Mouse (Mus musculus) A20 (cell line): Measurements from ENCODE around the gene Atp6v0c.
A peak's percentile ranks its signal among the peaks of the same experiment; 100 is the strongest.

Experiments
- DNase-seq: peaks from one replicate; pipeline ENCODE4 v3.0.0-alpha.2; 2011; ENCODE audit warnings: low read depth, low spot score

Gene Atp6v0c

DNA sequence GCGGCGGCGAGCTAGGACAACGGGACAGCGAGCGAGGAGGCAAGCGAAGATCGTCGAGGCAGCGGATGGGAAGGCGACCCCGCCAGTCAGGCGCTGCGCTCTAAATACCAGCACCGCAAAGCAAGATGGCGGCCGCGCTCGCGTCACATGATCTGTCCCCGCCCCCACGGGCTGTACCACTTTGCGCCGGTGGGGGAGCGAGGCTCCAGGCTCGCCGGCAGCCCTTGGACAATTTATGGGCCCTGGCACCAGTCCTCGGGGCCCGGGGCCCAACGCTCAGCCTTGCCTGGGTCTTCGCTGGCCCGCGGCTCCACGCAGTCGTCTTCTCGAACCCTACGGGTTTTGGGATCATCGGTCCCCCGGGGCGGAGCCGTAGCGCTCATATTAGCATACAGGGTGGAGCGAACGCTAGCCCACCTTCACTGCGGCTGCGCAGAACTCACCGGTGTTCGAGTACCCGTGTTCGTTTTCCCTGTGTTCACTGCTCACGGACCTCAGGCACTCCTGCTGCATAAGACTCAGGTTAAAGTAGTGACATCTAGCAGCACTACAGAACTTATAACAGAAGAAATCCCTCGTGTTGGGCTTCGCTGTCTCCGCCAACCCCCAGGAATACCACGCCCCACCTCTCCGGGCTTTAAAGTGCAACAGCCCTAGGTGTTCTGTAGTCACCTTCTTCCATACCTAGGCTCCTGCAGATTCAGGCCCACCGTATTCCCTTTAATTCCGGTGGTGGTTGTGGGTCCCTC is at the start of gene Atp6v0c:
Gene Atp6v0c (minus strand): TSS at position 386 of the 749 bp plus-strand sequence.
- DNase-seq: peak; percentile 97

DNA sequence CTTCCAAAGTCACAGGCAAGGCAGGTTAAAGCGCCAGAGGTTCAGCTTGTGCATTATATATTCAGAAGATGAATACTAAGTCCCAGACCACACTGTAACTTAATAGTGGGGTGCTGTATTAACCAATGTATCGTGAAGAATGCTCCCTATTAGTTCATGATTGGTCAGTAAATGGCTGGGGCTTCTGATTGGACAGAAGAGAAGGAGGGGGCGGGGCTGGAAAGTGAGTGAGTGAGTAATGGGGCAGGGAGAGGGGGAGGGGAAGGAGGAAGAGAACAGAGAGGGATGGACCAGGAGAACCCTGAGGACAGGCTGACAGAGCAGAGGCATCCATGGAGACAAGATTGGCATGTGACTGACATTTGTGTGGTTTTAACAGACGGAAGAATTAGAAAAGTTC is 47.3 kb upstream of the Atp6v0c start:
- no peak for DNase-seq

DNA sequence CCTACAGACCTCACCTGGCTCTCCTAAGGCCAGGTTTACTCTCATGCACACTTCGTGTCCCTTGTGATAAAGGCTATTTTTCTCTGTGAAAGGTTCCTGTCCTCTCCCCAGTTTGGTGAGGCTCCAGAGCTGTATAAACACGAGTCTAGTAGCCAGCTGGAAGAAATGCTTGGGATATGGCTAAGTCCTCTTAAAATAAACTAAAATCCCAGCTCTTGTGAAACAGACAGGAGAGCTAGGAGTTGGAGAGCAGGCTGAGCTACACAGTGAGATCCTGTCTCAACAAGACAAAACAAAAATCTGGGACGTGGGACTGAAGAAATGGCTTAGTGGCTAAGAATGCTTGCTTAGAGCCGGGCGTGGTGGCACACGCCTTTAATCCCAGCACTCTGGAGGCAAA is 43.7 kb upstream of the Atp6v0c start:
- DNase-seq: no peak

GRCm38 (mm10) chr17:24212441-24213018 is 43.0 kb upstream of the Atp6v0c start:
- no peak for DNase-seq

DNA sequence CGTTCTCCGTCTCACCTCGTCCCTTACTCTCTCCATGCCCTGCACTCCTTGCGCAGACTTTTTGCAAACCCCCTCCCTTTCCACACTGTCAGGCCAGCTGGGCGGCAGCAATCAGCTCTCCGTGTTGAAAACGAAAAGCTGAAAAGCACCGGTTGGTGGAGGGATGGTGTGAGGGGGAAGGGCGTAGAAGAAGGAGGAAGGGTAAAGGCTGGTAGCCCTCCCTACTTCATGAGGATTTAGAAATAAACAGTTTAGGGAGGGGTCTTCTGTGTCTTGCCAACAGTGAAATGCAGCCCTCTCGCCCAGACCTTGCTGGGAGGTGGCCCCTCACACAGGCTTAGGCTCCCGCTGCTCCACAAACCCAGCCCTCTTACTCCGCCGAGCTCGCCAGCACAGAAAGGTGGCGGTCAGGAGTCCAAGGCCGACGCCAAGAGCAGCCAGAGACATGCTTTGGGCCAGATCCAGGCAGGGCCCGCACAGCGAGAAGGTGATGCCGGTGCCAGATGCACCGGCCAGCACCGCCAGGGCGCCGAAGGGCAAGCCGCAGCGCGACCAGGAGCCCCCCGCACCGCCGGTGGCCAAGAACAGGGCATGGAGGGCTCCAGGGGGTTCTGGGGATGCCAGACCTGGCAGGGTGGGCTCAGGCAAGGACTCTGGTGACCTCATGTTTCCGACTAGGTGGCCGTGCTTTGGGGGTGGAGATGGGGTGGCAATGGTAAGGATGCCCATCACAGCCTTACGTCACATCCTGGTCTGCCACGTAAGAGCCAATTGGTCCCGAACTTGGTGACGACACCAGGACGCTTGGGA is 42.3 kb upstream of the Atp6v0c start:
- peak; percentile 79 for DNase-seq

DNA sequence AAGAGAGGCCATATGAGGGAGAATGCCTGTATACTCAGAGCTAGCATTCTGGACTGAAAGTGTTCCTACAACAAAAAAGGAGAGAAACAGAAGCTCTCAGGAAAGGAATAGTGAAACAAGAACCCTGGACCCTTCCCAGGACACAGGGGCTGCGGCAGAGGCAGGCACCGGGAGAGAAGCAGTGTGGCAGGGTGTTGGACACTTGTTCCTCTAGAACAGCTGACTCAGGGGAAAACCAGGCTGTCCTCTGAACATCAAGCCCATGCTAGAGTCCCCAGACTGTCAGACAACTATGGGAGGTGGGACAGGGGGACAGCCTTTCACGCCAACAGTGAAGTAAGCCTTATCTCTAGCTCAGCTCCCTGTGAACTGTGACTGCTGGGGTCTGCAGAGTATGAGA is 41.1 kb upstream of the Atp6v0c start:
- DNase-seq: no peak

GRCm38 (mm10) chr17:24209916-24210240 is 40.4 kb upstream of the Atp6v0c start:
- DNase-seq: no peak

GRCm38 (mm10) chr17:24209043-24209915 is 39.8 kb upstream of the Atp6v0c start, which contains the start of gene Ntn3:
Gene Ntn3 (minus strand): TSS chr17:24209531.
- DNase-seq: no peak

- DNase-seq: no peak
Measured at GRCm38 (mm10) chr17:24208641-24209042, 39.1 kb upstream of the Atp6v0c start.

DNA sequence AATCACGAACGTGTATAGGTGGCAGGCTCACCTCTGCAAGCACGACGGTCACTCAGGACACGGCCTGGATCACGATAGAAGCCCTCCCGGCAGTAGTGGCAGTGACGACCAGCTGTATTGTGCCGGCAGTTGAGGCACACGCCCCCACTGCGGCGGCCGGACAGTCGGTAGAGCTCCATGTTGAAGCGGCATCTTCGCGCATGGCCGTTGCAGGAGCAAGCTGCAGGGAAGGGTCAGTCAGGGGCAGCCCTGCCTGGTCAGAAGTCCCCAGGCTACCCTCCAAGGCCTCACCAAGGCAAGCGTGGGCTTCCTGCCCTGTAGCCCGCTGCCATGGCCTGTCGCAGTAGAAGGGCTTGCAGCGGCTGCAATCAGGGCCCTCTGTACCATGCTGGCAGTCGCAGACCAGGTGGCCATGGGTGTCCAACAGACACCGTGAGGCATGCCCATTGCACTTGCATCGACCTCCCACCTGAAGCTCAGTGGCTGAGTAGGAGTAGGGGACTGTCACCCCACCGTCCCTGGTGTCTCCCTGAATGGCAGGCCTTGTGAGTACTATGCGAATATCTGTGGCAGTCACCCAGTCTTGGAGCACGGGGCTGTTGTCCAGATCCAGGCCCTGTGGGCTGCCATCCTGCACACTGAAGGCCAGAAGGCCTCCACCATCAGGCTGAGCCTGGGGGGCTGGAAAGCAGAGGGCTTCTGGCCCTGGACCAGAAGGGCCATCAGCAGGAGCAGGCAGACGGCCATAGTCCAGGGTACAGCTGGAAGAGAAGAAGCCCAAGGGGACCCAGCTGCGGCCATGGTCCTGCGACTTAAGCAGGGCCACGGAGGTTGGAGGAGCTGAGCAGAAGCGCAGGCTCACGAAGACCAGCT is 38.5 kb upstream of the Atp6v0c start:
- DNase-seq: no peak

- peak; percentile 88 for DNase-seq
Measured at GRCm38 (mm10) chr17:24206451-24207351, 37.2 kb upstream of the Atp6v0c start.

DNA sequence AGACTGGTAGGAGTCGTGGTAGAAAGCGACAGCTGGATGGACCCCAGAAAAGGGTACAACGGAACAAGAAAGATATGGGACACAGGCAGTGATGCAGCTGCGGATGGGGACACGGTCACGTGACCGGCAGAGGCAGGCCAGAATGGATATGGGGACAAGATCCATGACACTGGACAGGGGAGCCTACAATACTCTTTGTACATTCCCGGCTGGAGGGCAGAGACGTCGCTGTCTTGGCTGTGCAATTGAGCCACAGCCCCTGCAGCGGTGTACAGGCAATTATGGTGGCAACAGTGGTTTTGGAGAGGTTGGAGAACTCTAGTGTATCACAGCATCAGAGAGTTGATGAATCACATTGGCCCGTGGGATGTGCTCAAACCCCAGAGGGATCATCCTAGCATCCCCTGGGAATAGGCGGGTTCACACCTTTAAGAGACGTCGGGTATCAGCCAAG is 36.4 kb upstream of the Atp6v0c start:
- no peak for DNase-seq

- peak; percentile 96 for DNase-seq
Measured at GRCm38 (mm10) chr17:24205284-24205888, 35.9 kb upstream of the Atp6v0c start, which contains the start of gene Tbc1d24. Gene Tbc1d24 (minus strand): TSS chr17:24205562.

- no peak for DNase-seq
Measured at GRCm38 (mm10) chr17:24204846-24205245, 35.3 kb upstream of the Atp6v0c start.

DNA sequence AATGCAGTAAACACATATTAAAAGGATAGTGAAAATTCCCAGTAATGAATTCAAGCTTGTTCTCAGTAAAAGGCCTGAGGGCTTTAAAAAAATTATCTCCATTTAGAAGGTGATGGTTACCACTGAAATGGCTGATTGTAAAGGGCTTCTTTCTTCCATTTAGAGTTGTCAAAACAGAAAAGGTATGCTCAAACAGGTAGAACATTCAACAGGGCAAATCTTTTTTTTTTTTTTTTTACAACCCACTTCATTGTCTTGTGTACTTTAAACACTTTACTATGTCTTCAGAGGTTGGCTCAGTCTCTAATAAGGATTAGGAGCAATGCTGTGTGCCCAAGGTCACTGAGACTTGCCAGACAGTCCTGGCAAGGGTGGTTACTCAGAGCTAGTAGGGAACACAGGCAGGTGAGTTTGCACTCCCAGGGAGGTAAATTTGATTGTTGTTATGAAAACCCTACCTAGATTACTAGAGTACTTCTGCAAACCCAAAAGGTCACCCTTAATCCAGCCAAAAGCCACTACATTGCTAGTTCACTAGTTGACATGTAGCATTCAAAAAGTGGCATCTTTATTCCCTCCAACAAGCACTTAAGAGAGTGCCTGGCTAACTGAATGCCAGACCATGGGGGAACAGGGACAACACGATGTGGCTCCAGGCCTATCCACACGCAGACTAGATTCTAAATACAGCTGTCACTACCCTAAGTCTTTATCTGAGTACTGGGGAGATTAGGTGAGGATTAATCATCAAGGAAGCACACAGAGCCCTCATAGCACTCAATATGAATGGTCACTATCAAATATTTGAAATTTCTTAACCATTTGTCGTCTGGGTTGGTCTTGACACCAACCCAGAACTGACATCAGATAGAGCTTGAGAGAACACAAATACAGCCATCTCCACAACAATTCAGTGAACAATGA is 34.4 kb upstream of the Atp6v0c start:
- no peak for DNase-seq

GRCm38 (mm10) chr17:24203068-24203467 is 33.6 kb upstream of the Atp6v0c start:
- no peak for DNase-seq

DNA sequence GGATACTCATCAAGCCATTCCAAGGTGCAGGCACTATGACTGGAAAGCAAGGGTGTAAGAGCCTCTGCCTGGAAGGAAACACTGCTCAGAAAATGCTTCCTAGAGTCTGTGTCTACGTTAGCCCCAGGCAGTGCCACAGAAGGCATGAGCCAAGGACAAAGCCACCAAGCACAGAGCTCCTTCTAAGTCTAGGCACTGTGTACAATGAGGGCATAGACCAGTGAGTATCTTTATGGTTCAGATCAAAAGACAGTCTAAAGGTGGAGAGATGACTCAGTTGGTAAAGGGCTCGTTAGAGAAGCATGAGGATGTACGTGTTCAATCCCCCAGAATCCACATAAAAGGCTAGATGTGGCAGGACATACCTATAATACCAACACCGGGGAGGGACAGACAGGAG is 31.6 kb upstream of the Atp6v0c start:
- no peak for DNase-seq

GRCm38 (mm10) chr17:24199741-24200140 is 30.2 kb upstream of the Atp6v0c start:
- DNase-seq: no peak
